Mouse (Mus musculus): ENCODE results near the gene Ppp1r21. TPM values are rescaled to one million over a fixed set of nuclear protein-coding genes. Genes with fewer than 3 reads are reported as not detected.

The Ppp1r21 gene
- total RNA-seq (2021), result 10 to 100 TPM in 1 of 2 experiments, 1 to 10 TPM in 1; 9.4 to 15.6 TPM
- long read RNA-seq, experiment 1, partial matches to known transcripts, result 1 of 6 reads
- long read RNA-seq, experiment 1, other reads (novel, unspliced or antisense), result 2 of 6 reads
- long read RNA-seq, experiment 2, partial matches to known transcripts, result 0 of 4 reads
- long read RNA-seq, experiment 2, other reads (novel, unspliced or antisense), result 0 of 4 reads

DNA sequence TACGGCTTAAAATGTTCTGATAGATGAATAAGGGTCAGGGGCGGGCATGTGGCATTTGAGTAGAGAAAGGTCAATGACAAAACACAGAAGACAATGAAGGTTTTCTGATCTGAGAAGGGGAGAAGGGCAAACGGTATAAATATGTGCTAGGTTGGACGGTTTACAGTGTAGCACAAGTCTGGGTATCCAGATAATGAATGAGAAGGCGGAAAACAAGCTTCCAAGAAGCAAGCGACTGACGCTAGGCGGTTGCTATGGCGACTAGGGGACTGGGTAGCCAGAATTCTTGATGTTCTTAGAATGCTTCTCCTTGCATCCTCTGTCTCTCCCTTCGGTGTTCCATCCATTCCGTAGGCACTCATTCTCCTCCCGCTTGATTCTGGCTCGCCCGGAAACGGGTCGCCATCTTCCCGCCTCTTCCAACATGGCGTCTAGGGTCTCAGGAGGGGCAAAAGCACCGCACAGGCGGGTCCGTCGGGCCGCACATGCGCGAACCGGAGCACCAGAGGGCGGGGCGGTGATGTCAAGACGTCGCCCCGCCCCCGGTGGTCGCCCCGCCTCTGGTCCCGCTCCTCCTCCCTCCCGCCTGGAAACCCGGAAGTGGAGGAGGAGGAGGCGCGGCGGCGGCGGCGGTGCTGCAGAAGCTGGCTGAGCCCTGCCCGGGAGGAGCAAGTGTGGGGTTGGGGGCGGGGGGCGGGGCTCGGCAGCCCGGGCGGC is at the start of gene Ppp1r21:
Gene Ppp1r21 (plus strand): TSS at position 600 of the 717 bp plus-strand sequence.
- peak; percentile 99 for DNase-seq

GRCm38 (mm10) chr17:88480369-88480768 is 49.5 kb upstream of the Ppp1r21 start:
- DNase-seq, result no peak

DNA sequence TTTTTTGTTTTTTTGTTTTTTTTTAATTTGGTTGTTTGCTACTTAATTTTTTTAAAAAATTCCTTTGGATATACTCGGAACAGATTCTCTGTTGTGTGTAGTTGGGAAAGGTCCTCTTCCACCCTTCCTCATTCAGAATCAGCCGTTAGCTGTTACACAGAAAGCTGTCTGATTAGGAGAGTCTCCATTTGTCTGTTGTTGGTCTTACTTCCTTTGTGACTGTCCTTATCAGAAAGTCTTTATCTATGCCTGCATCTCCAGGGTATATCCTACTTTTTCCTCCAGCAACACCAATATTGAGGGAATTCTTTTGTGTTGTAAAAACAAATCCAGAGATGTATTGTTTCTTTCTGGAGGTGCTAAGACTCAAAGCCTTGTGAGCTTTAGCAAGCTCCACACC is 48.9 kb upstream of the Ppp1r21 start:
- no peak for DNase-seq

GRCm38 (mm10) chr17:88481587-88481986 is 48.3 kb upstream of the Ppp1r21 start:
- DNase-seq, result no peak

GRCm38 (mm10) chr17:88484539-88484938 is 45.4 kb upstream of the Ppp1r21 start:
- DNase-seq, result no peak

DNA sequence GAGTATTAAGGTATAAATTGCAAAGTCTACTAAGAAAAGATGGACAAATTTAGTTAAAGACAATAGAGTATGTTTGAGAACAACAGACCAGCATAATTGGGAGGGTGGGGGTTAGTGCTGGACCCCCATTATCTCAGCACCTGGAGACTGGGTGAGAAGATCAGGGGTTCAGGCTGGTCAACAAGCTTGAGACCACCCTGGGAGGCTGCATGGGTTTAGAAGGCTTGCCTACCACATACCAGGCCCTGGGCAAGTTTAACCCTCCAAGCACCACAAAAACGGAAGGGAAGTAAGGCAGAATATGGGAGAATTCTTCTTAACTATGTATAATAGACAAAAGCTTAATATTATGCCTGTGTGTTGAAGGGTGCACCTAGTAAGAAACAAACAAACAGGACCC is 45.0 kb upstream of the Ppp1r21 start:
- no peak for DNase-seq

DNA sequence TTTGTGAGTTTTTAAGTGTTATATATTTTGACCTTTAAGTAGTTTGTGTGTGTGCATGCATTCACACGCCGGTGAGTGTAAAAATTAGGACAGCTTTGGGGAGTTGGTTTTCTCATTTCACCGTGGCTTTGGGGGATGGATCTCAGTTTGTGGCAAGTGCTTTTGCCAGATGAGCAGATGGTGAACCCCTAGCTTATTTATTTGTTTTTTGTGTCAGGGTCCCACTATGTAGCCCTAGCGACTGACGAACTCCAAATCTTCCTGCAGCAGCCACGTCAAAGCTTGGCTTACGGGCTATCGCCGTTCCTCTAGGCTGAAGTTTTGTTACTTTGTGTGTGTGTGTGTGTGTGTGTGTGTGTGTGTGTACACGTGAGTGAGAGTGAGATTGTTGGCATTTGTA is 39.4 kb upstream of the Ppp1r21 start:
- DNase-seq, result no peak

GRCm38 (mm10) chr17:88491366-88492106 is 38.4 kb upstream of the Ppp1r21 start:
- no peak for DNase-seq

DNA sequence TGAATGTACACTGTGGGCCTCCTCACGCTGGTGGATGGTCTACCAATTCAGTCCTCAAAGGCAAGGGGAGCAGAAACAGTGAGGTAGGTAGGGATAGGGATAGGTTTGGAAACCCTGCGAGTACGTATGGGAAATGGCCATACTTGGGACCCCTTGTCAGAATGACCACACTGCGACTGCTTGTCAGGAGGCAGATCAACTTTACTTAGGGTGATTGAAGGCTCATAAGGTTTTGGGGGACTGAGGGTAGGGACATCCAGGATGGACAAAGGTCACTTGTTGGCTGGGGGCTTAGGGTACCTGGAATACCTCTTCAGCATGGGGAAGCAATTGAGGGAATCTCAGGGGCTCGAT is 37.8 kb upstream of the Ppp1r21 start:
- no peak for DNase-seq

DNA sequence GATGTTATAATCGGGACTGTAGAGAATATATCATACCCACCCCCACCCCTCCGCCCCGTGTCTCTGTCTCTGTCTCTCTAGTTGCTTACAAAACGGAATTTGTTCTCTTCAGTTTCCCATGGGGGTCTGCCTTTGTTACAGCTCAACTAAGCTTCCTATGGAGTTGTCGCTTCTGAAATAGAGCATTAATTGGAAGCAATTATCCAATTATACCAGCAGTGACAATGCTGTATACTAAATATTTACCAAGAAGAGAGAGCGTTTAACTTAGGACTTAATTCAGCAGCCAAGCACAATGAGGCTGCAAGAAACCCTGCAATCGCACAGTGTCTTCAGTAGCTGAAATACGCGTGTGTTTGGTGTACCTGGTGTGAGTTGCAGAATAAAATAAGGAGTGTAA is 36.4 kb upstream of the Ppp1r21 start:
- DNase-seq, result no peak

GRCm38 (mm10) chr17:88494121-88494771 is 35.7 kb upstream of the Ppp1r21 start:
- DNase-seq, result no peak

DNA sequence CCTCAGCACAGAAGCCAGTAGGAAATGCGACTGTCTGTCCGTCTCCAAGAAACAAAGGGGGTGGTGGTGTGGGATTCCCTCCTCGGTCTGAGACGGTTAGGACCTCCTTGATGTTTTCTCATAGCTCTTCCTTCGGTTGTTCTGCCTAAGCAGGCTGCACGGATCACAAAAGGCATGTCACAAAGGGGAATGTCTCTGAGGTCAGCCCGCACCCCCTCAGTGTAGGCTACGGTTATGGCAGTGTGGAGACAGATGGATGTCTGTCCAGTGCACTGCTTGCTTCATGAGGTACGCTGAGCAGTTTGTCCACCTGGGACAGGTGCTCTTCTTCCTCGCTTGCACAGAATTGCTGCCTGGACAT is 35.2 kb upstream of the Ppp1r21 start:
- DNase-seq, result no peak

DNA sequence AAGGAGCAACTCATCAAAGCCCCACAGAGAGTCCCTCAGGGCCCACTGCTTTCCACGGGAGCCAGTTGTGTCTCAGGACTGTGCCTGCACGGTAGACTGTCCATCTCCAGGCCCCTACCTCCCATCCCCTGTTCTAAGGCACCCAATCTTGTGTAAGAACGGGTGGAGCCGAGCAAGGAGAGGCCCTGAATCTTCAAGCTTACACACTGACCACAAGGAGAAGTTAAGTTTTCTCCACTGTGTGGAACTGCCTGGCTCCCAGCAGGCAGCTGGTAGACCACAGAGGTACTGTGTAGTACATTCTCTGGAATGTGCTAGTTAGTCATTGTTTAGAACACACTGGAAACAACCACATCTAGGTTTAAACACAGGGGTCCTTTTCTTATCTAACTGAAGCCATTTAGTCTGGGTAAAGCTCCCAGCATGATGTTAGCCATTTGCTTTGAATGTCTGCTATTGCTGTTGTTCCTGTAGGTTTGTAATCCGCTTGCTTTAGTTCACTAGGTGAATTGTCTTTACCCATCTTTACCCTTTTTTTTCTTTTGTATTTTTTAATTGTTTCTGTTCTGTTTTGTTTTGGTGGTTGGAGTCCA is 31.7 kb upstream of the Ppp1r21 start:
- DNase-seq, result no peak

GRCm38 (mm10) chr17:88504056-88504455 is 25.9 kb upstream of the Ppp1r21 start:
- DNase-seq, result no peak

DNA sequence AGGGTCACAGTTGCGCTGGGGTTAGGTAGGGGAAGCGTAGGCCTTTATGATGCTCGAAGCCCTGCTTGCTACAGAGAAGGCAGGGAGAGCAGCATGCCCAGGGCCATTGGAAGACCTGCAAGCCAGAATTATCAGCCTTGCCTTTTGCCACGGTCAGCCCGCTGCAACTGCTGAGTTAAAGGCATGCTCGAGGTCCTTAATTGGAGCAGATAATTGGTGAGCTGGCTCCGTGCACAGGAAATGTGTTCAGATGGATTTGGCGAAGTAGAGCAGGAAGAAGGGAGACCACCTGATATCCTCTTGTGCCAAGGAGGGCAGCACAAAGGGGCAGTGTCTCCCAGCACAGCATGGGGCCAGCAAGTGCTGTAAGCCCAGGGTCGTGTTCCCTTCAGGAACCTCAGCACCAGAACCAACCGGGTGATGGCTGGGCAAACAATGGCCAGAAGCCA is 24.6 kb upstream of the Ppp1r21 start:
- no peak for DNase-seq

- DNase-seq, result no peak
Measured at GRCm38 (mm10) chr17:88505941-88506340, 24.0 kb upstream of the Ppp1r21 start.

GRCm38 (mm10) chr17:88507376-88507775 is 22.5 kb upstream of the Ppp1r21 start:
- DNase-seq, result no peak

- DNase-seq, result peak; percentile 34
Measured at GRCm38 (mm10) chr17:88508846-88509508, 20.9 kb upstream of the Ppp1r21 start.

GRCm38 (mm10) chr17:88509999-88510398 is 19.9 kb upstream of the Ppp1r21 start:
- no peak for DNase-seq

GRCm38 (mm10) chr17:88511095-88511551 is 18.8 kb upstream of the Ppp1r21 start:
- DNase-seq, result peak; percentile 82

GRCm38 (mm10) chr17:88516477-88516876 is 13.4 kb upstream of the Ppp1r21 start:
- no peak for DNase-seq

DNA sequence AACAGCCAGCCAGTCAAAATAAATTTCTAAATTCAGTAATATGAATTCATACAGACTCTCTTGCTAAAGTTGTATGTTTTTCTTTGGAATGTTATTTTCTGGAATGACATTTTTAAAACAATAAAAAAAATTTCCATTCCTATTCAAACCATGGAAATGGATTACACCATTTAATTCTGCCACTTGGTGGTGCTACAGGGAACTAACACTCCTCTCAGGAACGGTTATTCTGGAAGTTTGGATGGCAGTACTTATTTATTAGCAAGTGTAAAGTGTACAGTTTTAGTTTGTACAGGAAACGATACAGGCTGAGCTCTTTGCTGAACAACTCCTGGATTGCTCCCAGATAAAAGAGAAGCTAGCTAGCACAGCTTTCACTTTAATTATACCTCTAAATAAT is 2.1 kb upstream of the Ppp1r21 start:
- DNase-seq, result no peak

Data from gastrocnemius, postnatal 10 days (tissue).